ENCODE assay signal across 8 mouse cellular contexts in genomic region chr11:120510375-120511030, GRCm38 (mm10). TPM values are rescaled to one million over a fixed set of nuclear protein-coding genes. Genes with fewer than 3 reads are reported as not detected.
A peak's percentile ranks its signal among the peaks of the same experiment; 100 is the strongest.
DNase-seq lines count a peak whose midpoint lies in the region; ATAC-seq lines count a peak whose summit lies in the region.

No protein-coding gene starts in this region.

- peak overlapping the region; percentile 69 for H3K9ac ChIP-seq in lung, embryonic 16.5 days (ENCODE audit: low read length)
- 0 out of 2 replicates have a peak overlapping the region, but pooled peaks have one; percentile 26 for H3K9ac ChIP-seq in limb, embryonic 15.5 days
- H3K9ac ChIP-seq in neural tube, embryonic 15.5 days (replicated peaks) = peak overlapping the region; percentile 32; the same call in 1 of the 2 replicates

- H3K27me3 ChIP-seq in lung, embryonic 16.5 days (ENCODE audit: control insufficient read depth, insufficient read depth, low read depth, low read length) = no peaks in the 10 kb centered on the region; the same call in 1 of the 2 replicates
- H3K27me3 ChIP-seq in forebrain, embryonic 10.5 days (ENCODE audit: poor library complexity, severe bottlenecking) = peaks cover 9% of the 10 kb centered on the region
- H3K27me3 ChIP-seq in limb, embryonic 15.5 days = no peaks in the 10 kb centered on the region
- H3K27me3 ChIP-seq in neural tube, embryonic 15.5 days (replicated peaks) = no peaks in the 10 kb centered on the region

- peak overlapping the region; percentile 35 for H3K4me3 ChIP-seq in lung, embryonic 16.5 days (ENCODE audit: low read length)
- H3K4me3 ChIP-seq in forebrain, embryonic 10.5 days = peak overlapping the region; percentile 40
- H3K4me3 ChIP-seq in limb, embryonic 15.5 days = peak overlapping the region; percentile 25
- no peak overlapping the region for H3K4me3 ChIP-seq in neural tube, embryonic 15.5 days (replicated peaks)

- DNase-seq in lung, postnatal 36 days = no peak
- DNase-seq in forebrain, embryonic 10.5 days (ENCODE audit: extremely low spot score, low spot score) = no peak
- DNase-seq in adrenal gland, adult 18-20 months (ENCODE audit: low spot score in 2 of 2) = no peak
- DNase-seq in cerebellum, postnatal 4 days (ENCODE audit: low spot score in 2 of 2) = no peak
- no peak for DNase-seq in testis, postnatal 14 days (ENCODE audit: low spot score)

- WGBS in lung, embryonic 16.5 days = 7% methylated on average over 16 of the region's 16 CpGs
- 1% methylated on average over 16 of the region's 16 CpGs for WGBS in forebrain, embryonic 10.5 days
- 3% methylated on average over 16 of the region's 16 CpGs for WGBS in limb, embryonic 15.5 days
- 13% methylated on average over 16 of the region's 16 CpGs for WGBS in neural tube, embryonic 15.5 days

- ATAC-seq in lung, embryonic 16.5 days (ENCODE audit: low read depth) = peak; percentile 36
- no peak for ATAC-seq in limb, embryonic 15.5 days (ENCODE audit: insufficient number of reproducible peaks, low FRiP score, low TSS enrichment, low read depth)
- ATAC-seq in neural tube, embryonic 15.5 days (ENCODE audit: low FRiP score) = no peak

- peak overlapping the region; percentile 72 for H3K27ac ChIP-seq in lung, embryonic 16.5 days (ENCODE audit: low read length)
- peak overlapping the region; percentile 82 for H3K27ac ChIP-seq in forebrain, embryonic 10.5 days
- peak overlapping the region; percentile 23 for H3K27ac ChIP-seq in limb, embryonic 15.5 days
- no peak overlapping the region for H3K27ac ChIP-seq in neural tube, embryonic 15.5 days (replicated peaks)

- H3K36me3 ChIP-seq in lung, embryonic 16.5 days (ENCODE audit: control insufficient read depth, insufficient read depth, low read length) = no peaks in the 10 kb centered on the region
- no peaks in the 10 kb centered on the region for H3K36me3 ChIP-seq in forebrain, embryonic 10.5 days (replicated peaks)
- H3K36me3 ChIP-seq in limb, embryonic 15.5 days = no peaks in the 10 kb centered on the region
- no peaks in the 10 kb centered on the region for H3K36me3 ChIP-seq in neural tube, embryonic 15.5 days

- peak overlapping the region; percentile 57 for H3K4me2 ChIP-seq in lung, embryonic 16.5 days (ENCODE audit: low read depth, low read length)
- H3K4me2 ChIP-seq in limb, embryonic 15.5 days = peak overlapping the region; percentile 38
- H3K4me2 ChIP-seq in neural tube, embryonic 15.5 days = peak overlapping the region; percentile 43

- H3K4me1 ChIP-seq in lung, embryonic 16.5 days (replicated peaks; ENCODE audit: control insufficient read depth, insufficient read depth, low read length) = peaks cover 8% of the 10 kb centered on the region
- H3K4me1 ChIP-seq in forebrain, embryonic 10.5 days = peaks cover 29% of the 10 kb centered on the region
- H3K4me1 ChIP-seq in limb, embryonic 15.5 days = peaks cover 13% of the 10 kb centered on the region; the same call in 1 of the 2 replicates
- H3K4me1 ChIP-seq in neural tube, embryonic 15.5 days = 0 out of 2 replicates have a peak, but pooled peaks cover 5% of the 10 kb centered on the region

- H3K9me3 ChIP-seq in lung, embryonic 16.5 days (ENCODE audit: control insufficient read depth, low read length) = no peaks in the 10 kb centered on the region
- H3K9me3 ChIP-seq in forebrain, embryonic 10.5 days = no peaks in the 10 kb centered on the region
- no peaks in the 10 kb centered on the region for H3K9me3 ChIP-seq in limb, embryonic 15.5 days
- H3K9me3 ChIP-seq in neural tube, embryonic 15.5 days (replicated peaks) = no peaks in the 10 kb centered on the region

RNA-seq across cellular contexts. Expression of gene Slc25a10, which starts 18.9 kb away (rescaled TPM):
- 72.5 and 73.8 TPM in 2 replicates for polyA plus RNA-seq in lung, embryonic 16.5 days (2015; fragmentation: Nextera tagmentation; extraction: Ambion mirVana)
- polyA plus RNA-seq in forebrain, embryonic 10.5 days (2016; fragmentation: Nextera tagmentation; extraction: Ambion mirVana) = 69.3 and 71.6 TPM in 2 replicates
- polyA plus RNA-seq in limb, embryonic 15.5 days (2015; fragmentation: Nextera tagmentation; extraction: Ambion mirVana) = 36.7 and 36.9 TPM in 2 replicates
- 27.6 and 33.6 TPM in 2 replicates for polyA plus RNA-seq in neural tube, embryonic 15.5 days (2015; fragmentation: Nextera tagmentation; extraction: Ambion mirVana)
- total RNA-seq in adrenal gland, adult 18-20 months (2021) = 100 to 1,000 TPM in 1 of 2 experiments, 10 to 100 TPM in 1; 97.2 to 106 TPM

RNA-seq across cellular contexts. Expression of gene Gcgr, which starts 20.0 kb away (rescaled TPM):
- polyA plus RNA-seq in lung, embryonic 16.5 days (2015; fragmentation: Nextera tagmentation; extraction: Ambion mirVana) = 1.4 and 1.7 TPM in 2 replicates
- 0.07 and 0.16 TPM in 2 replicates for polyA plus RNA-seq in forebrain, embryonic 10.5 days (2016; fragmentation: Nextera tagmentation; extraction: Ambion mirVana)
- 3.5 and 4.4 TPM in 2 replicates for polyA plus RNA-seq in limb, embryonic 15.5 days (2015; fragmentation: Nextera tagmentation; extraction: Ambion mirVana)
- 0.26 and 0.41 TPM in 2 replicates for polyA plus RNA-seq in neural tube, embryonic 15.5 days (2015; fragmentation: Nextera tagmentation; extraction: Ambion mirVana)
- total RNA-seq in adrenal gland, adult 18-20 months (2021) = 1 to 10 TPM in 1 of 2 experiments, under 1 TPM in 1; 0.96 to 3.0 TPM

RNA-seq across cellular contexts. Expression of gene Mrpl12, which starts 26.1 kb away (rescaled TPM):
- polyA plus RNA-seq in lung, embryonic 16.5 days (2015; fragmentation: Nextera tagmentation; extraction: Ambion mirVana) = 113 and 117 TPM in 2 replicates
- polyA plus RNA-seq in forebrain, embryonic 10.5 days (2016; fragmentation: Nextera tagmentation; extraction: Ambion mirVana) = 211 and 215 TPM in 2 replicates
- 113 and 121 TPM in 2 replicates for polyA plus RNA-seq in limb, embryonic 15.5 days (2015; fragmentation: Nextera tagmentation; extraction: Ambion mirVana)
- polyA plus RNA-seq in neural tube, embryonic 15.5 days (2015; fragmentation: Nextera tagmentation; extraction: Ambion mirVana) = 142 and 144 TPM in 2 replicates
- total RNA-seq in adrenal gland, adult 18-20 months (2021) = 100 to 1,000 TPM; 104 to 140 TPM

RNA-seq across cellular contexts. Expression of gene Mcrip1, which starts 39.0 kb away (rescaled TPM):
- 184 and 200 TPM in 2 replicates for polyA plus RNA-seq in lung, embryonic 16.5 days (2015; fragmentation: Nextera tagmentation; extraction: Ambion mirVana)
- 205 and 212 TPM in 2 replicates for polyA plus RNA-seq in forebrain, embryonic 10.5 days (2016; fragmentation: Nextera tagmentation; extraction: Ambion mirVana)
- polyA plus RNA-seq in limb, embryonic 15.5 days (2015; fragmentation: Nextera tagmentation; extraction: Ambion mirVana) = 237 and 239 TPM in 2 replicates
- polyA plus RNA-seq in neural tube, embryonic 15.5 days (2015; fragmentation: Nextera tagmentation; extraction: Ambion mirVana) = 229 and 235 TPM in 2 replicates
- 10 to 100 TPM; 46.6 to 57.8 TPM for total RNA-seq in adrenal gland, adult 18-20 months (2021)

RNA-seq across cellular contexts. Expression of gene Ppp1r27, which starts 40.4 kb away (rescaled TPM):
- 0.95 and 2.6 TPM in 2 replicates for polyA plus RNA-seq in lung, embryonic 16.5 days (2015; fragmentation: Nextera tagmentation; extraction: Ambion mirVana)
- not detected in 2 replicates for polyA plus RNA-seq in forebrain, embryonic 10.5 days (2016; fragmentation: Nextera tagmentation; extraction: Ambion mirVana)
- 3.2 and 11.9 TPM in 2 replicates for polyA plus RNA-seq in limb, embryonic 15.5 days (2015; fragmentation: Nextera tagmentation; extraction: Ambion mirVana)
- polyA plus RNA-seq in neural tube, embryonic 15.5 days (2015; fragmentation: Nextera tagmentation; extraction: Ambion mirVana) = 0.69 and 14.1 TPM in 2 replicates
- 1 to 10 TPM in 1 of 2 experiments, under 1 TPM in 1; 0.42 to 1.1 TPM for total RNA-seq in adrenal gland, adult 18-20 months (2021)
